Mouse (Mus musculus): ENCODE results near the gene Fras1. TPM values are rescaled to one million over a fixed set of nuclear protein-coding genes. Genes with fewer than 3 reads are reported as not detected.

Fras1 gene
- polyA plus RNA-seq, 1 experiment from 2014 or later = 7.4 TPM

DNA sequence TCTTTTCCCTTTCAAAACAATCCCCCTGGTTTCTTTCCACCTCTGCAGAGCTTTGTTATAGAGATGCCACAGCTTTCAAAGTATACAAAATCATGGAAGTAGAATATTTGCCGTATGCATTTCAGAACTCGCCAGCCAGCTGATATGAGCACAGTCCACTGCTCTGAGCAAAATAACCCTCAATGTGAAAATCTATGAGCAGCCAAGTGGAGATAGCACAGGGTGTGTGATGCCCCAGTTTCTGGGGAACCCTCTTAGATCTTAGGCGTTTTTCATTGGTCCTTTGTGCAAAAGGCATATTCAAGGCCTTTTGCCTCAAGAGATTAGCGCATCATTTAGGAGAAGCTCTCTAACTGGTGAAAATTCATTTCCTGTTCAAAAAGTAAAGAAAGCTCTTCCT, 170.4 kb downstream of the Fras1 start:
- WGBS = 84% methylated on average over 4 of the region's 4 CpGs

DNA sequence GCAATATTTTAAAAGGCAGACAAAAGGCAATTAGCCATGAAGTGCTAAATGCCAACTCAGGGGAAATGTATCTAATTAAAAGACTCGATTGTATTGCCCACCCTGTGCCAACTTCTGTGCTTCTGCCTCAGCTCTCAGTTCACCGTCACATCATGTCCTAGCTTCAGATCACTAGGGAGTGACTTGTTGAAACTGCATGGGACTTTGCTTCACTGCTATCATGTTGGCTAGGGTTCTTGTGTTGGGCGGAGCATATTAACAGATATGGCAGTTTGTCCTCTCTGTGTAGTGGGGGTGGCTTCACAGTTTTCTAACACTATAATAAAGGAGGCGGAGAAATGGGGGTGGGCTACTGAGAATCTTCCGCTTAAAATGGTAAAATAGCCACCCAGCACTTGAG, 172.2 kb downstream of the Fras1 start:
- 91% methylated on average over 5 of the region's 5 CpGs for WGBS
- Histone ChIP-seq H3K4me3 (no peak overlapping the region), H3K9me3 (replicated peaks) (no peaks in the 10 kb centered on the region), H3K27ac (no peak overlapping the region), H3K4me1 (no peaks in the 10 kb centered on the region), H3K27me3 (no peaks in the 10 kb centered on the region), H3K9ac (no peak overlapping the region), H3K4me2 (no peak overlapping the region), H3K36me3 (ENCODE audit: poor library complexity, severe bottlenecking) (no peaks in the 10 kb centered on the region)
- ATAC-seq = no peak

More for the DNA sequence above, 170.4 kb downstream of the Fras1 start:
- H3K4me1 ChIP-seq = no peaks in the 10 kb centered on the region
- H3K27ac ChIP-seq = no peak overlapping the region
- H3K9ac ChIP-seq = no peak overlapping the region
- no peaks in the 10 kb centered on the region for H3K9me3 ChIP-seq (replicated peaks)
- no peak for ATAC-seq
- H3K4me3 ChIP-seq = no peak overlapping the region
- no peaks in the 10 kb centered on the region for H3K36me3 ChIP-seq (ENCODE audit: poor library complexity, severe bottlenecking)
- no peak overlapping the region for H3K4me2 ChIP-seq
- H3K27me3 ChIP-seq = no peaks in the 10 kb centered on the region

GRCm38 (mm10) chr5:96554940-96555679, 181.4 kb downstream of the Fras1 start:
- Histone ChIP-seq H3K4me3 (no peak overlapping the region), H3K9ac (no peak overlapping the region), H3K27ac (no peak overlapping the region), H3K4me2 (no peak overlapping the region), H3K36me3 (ENCODE audit: poor library complexity, severe bottlenecking) (no peaks in the 10 kb centered on the region), H3K9me3 (replicated peaks) (no peaks in the 10 kb centered on the region), H3K27me3 (no peaks in the 10 kb centered on the region), H3K4me1 (0 out of 2 replicates have a peak, but pooled peaks cover 5% of the 10 kb centered on the region)
- ATAC-seq = no peak
- WGBS = 88% methylated on average over 12 of the region's 12 CpGs

GRCm38 (mm10) chr5:96558049-96558804, 184.5 kb downstream of the Fras1 start:
- 24% methylated on average over 8 of the region's 8 CpGs for WGBS
- no peak for ATAC-seq

GRCm38 (mm10) chr5:96574586-96574985, 200.8 kb downstream of the Fras1 start:
- Histone ChIP-seq H3K27ac (no peak overlapping the region), H3K4me3 (no peak overlapping the region), H3K9ac (no peak overlapping the region), H3K4me2 (no peak overlapping the region), H3K27me3 (no peaks in the 10 kb centered on the region), H3K4me1 (no peaks in the 10 kb centered on the region), H3K36me3 (ENCODE audit: poor library complexity, severe bottlenecking) (no peaks in the 10 kb centered on the region), H3K9me3 (replicated peaks) (no peaks in the 10 kb centered on the region)
- WGBS = 77% methylated on average over 4 of the region's 4 CpGs
- no peak for ATAC-seq

More at GRCm38 (mm10) chr5:96558049-96558804, 184.5 kb downstream of the Fras1 start:
- Histone ChIP-seq H3K36me3 (ENCODE audit: poor library complexity, severe bottlenecking) (no peaks in the 10 kb centered on the region), H3K27me3 (no peaks in the 10 kb centered on the region), H3K4me3 (no peak overlapping the region), H3K4me2 (no peak overlapping the region), H3K4me1 (0 out of 2 replicates have a peak, but pooled peaks cover 5% of the 10 kb centered on the region), H3K27ac (no peak overlapping the region), H3K9me3 (replicated peaks) (no peaks in the 10 kb centered on the region), H3K9ac (no peak overlapping the region)

DNA sequence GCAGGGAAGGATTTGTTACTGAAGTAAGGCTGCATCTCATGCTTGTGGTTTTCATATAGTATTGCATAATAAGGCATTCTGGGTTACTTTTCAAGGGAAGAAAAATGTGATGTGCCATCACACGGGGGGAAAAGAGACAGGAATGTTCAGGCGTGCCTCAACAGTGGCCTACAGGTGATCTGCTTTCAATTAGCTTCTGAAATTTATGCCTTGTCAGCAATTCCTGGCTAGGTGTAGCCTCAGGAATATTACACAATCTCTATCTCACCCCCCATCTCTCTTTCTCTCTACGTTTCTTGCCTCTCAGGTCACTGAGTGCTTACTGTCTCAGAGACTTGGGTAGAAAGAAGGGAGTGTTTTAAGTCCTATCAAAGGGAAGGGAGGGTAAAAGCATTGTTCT, 204.9 kb downstream of the Fras1 start:
- H3K9ac ChIP-seq = no peak overlapping the region
- no peak overlapping the region for H3K4me3 ChIP-seq
- ATAC-seq = no peak
- H3K4me2 ChIP-seq = no peak overlapping the region
- no peaks in the 10 kb centered on the region for H3K9me3 ChIP-seq (replicated peaks)
- H3K36me3 ChIP-seq (ENCODE audit: poor library complexity, severe bottlenecking) = no peaks in the 10 kb centered on the region
- no peaks in the 10 kb centered on the region for H3K27me3 ChIP-seq
- H3K27ac ChIP-seq = no peak overlapping the region
- H3K4me1 ChIP-seq = no peaks in the 10 kb centered on the region
- 74% methylated on average over 3 of the region's 3 CpGs for WGBS

- Histone ChIP-seq H3K27me3 (no peaks in the 10 kb centered on the region), H3K9me3 (replicated peaks) (0 out of 2 replicates have a peak, but pooled peaks cover 2% of the 10 kb centered on the region), H3K4me3 (no peak overlapping the region), H3K36me3 (ENCODE audit: poor library complexity, severe bottlenecking) (no peaks in the 10 kb centered on the region), H3K27ac (no peak overlapping the region), H3K9ac (no peak overlapping the region), H3K4me2 (no peak overlapping the region), H3K4me1 (no peaks in the 10 kb centered on the region)
- 78% methylated on average over 5 of the region's 5 CpGs for WGBS
- ATAC-seq = no peak
These were observed 206.2 kb downstream of the Fras1 start for GRCm38 (mm10) chr5:96579938-96580337.

DNA sequence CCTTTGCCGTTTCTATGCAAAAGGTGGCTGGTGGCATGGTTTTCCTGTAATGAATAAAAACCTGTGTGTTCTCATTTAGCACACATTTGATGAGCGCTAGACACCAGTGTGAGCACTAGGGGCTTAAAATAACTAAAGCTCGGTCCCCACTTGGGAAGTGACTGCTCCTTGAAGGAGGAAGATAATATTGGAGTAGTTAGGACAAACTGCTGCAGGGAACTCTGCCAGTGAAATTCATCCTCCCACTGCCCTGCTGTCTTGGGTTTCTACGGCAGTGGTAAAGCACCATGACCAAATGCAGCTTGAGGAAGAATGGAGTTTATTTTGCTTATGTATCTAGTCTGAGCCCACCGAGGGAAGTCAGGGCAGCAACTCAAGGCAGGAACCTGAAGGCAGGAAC, 211.0 kb downstream of the Fras1 start:
- 92% methylated on average over 5 of the region's 5 CpGs for WGBS
- no peak for ATAC-seq

DNA sequence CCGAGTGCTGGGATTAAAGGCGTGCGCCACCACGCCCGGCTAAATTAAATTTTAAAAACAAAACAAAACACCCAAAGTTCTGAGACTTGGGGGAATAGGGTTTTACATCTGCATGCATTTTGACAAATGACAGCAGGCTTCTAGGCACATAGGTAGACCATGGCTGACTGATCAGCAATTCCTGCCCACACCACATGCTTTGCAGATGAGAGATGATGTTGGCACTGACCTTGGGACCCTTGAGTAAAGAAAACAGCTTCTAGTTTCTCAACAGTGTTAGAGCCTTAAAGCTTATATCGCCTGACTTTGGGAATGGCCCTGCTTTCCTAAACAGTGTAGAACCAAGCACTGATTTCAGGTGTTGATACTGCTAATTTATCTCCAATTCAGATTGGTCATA, 216.9 kb downstream of the Fras1 start:
- H3K9ac ChIP-seq = no peak overlapping the region
- H3K4me2 ChIP-seq = no peak overlapping the region
- H3K9me3 ChIP-seq (replicated peaks) = no peaks in the 10 kb centered on the region
- H3K4me1 ChIP-seq = no peaks in the 10 kb centered on the region
- 96% methylated on average over 6 of the region's 6 CpGs for whole genome bisulfite sequencing
- no peaks in the 10 kb centered on the region for H3K36me3 ChIP-seq (ENCODE audit: poor library complexity, severe bottlenecking)
- H3K27me3 ChIP-seq = no peaks in the 10 kb centered on the region
- H3K4me3 ChIP-seq = no peak overlapping the region
- H3K27ac ChIP-seq = no peak overlapping the region
- no peak for ATAC-seq

More for the DNA sequence above, 211.0 kb downstream of the Fras1 start:
- Histone ChIP-seq H3K4me2 (no peak overlapping the region), H3K4me3 (no peak overlapping the region), H3K36me3 (ENCODE audit: poor library complexity, severe bottlenecking) (no peaks in the 10 kb centered on the region), H3K27ac (no peak overlapping the region), H3K4me1 (no peaks in the 10 kb centered on the region), H3K27me3 (no peaks in the 10 kb centered on the region), H3K9me3 (replicated peaks) (0 out of 2 replicates have a peak, but pooled peaks cover 2% of the 10 kb centered on the region), H3K9ac (no peak overlapping the region)

- Histone ChIP-seq H3K4me2 (no peak overlapping the region), H3K4me1 (no peaks in the 10 kb centered on the region), H3K4me3 (no peak overlapping the region), H3K9ac (no peak overlapping the region), H3K27ac (no peak overlapping the region), H3K36me3 (ENCODE audit: poor library complexity, severe bottlenecking) (no peaks in the 10 kb centered on the region), H3K27me3 (no peaks in the 10 kb centered on the region), H3K9me3 (replicated peaks) (no peaks in the 10 kb centered on the region)
- no peak for ATAC-seq
- 88% methylated on average over 5 of the region's 5 CpGs for WGBS
These were observed 222.0 kb downstream of the Fras1 start for GRCm38 (mm10) chr5:96595793-96596192.

GRCm38 (mm10) chr5:96603974-96604769, 230.4 kb downstream of the Fras1 start:
- Histone ChIP-seq H3K4me1 (no peaks in the 10 kb centered on the region), H3K4me2 (no peak overlapping the region), H3K9me3 (replicated peaks) (no peaks in the 10 kb centered on the region), H3K27me3 (no peaks in the 10 kb centered on the region), H3K27ac (no peak overlapping the region), H3K9ac (no peak overlapping the region), H3K4me3 (no peak overlapping the region), H3K36me3 (ENCODE audit: poor library complexity, severe bottlenecking) (no peaks in the 10 kb centered on the region)
- no peak; the same call in 1 of the 2 replicates for ATAC-seq
- 44% methylated on average over 7 of the region's 7 CpGs for WGBS

DNA sequence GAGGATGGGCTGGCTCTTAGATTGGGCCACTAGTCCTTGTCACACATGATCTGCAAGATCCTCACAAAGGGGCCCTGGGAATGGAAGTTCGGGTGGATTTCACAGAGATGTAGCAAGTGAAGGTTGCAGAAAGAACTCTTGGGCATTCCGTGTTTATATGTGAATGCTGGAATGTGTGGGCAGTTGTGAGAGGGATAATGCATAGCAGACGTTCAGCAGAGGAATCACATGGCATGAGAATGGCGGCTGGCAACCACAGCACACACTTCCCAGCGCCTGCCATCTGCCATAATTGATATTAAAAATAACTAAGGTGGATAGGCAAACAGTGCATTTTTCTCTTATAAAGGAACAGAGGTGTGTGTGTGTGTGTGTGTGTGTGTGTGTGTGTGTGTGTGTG, 234.3 kb downstream of the Fras1 start:
- Histone ChIP-seq H3K4me2 (no peak overlapping the region), H3K27ac (no peak overlapping the region), H3K27me3 (no peaks in the 10 kb centered on the region), H3K9ac (no peak overlapping the region), H3K4me3 (no peak overlapping the region), H3K9me3 (replicated peaks) (no peaks in the 10 kb centered on the region), H3K36me3 (ENCODE audit: poor library complexity, severe bottlenecking) (no peaks in the 10 kb centered on the region), H3K4me1 (no peaks in the 10 kb centered on the region)
- no peak for ATAC-seq
- 85% methylated on average over 5 of the region's 5 CpGs for WGBS

All from forebrain, embryonic 13.5 days (tissue).